ENCODE assay signal across 9 mouse cellular contexts in genomic region chr2:75937520-75938116, GRCm38 (mm10). TPM values are rescaled to one million over a fixed set of nuclear protein-coding genes. Genes with fewer than 3 reads are reported as not detected.
A peak's percentile ranks its signal among the peaks of the same experiment; 100 is the strongest.
DNase-seq lines count a peak whose midpoint lies in the region; ATAC-seq and TF ChIP-seq lines count a peak whose summit lies in the region.
"Not testable (repeated sequence)": the region's sequence is repeated elsewhere in the genome, so short reads cannot be mapped to it uniquely, and the experiment has no call there.
"Had no signal": no experiment of that assay in that cellular context is flagged by ENCODE, and none has a peak within 500 bp of the region (broad histone marks: within the 10 kb centered on the region; RNA-seq: fewer than 3 reads in every experiment).

No protein-coding gene starts in this region.

- TF ChIP-seq POLR2A in cerebellum, adult 2 months (IDR thresholded peaks at IDR 0.05; ENCODE audit: borderline replicate concordance, insufficient read depth, low read length): not testable (repeated sequence)

- 18% methylated on average over 16 of the region's 17 CpGs for WGBS in cerebellum, adult 2 months
- WGBS in forebrain, embryonic 10.5 days: 74% methylated on average over 16 of the region's 17 CpGs
- 69% methylated on average over 17 of the region's 17 CpGs for WGBS in heart, embryonic 13.5 days
- 71% methylated on average over 16 of the region's 17 CpGs for WGBS in intestine, embryonic 15.5 days
- WGBS in limb, embryonic 13.5 days: 65% methylated on average over 15 of the region's 17 CpGs
- 91% methylated on average over 5 of the region's 17 CpGs for WGBS in macrophage (ENCODE audit: missing documents)
- WGBS in neural tube, embryonic 14.5 days: 72% methylated on average over 15 of the region's 17 CpGs

- peak overlapping the region; percentile 23; the same call in 1 of the 2 replicates for H3K27ac ChIP-seq in cerebellum, adult 2 months (ENCODE audit: insufficient read depth, low read length)
- peak overlapping the region; percentile 94 for H3K27ac ChIP-seq in forebrain, embryonic 10.5 days
- not testable (repeated sequence) for H3K27ac ChIP-seq in heart, embryonic 13.5 days (replicated peaks); intestine, embryonic 15.5 days; macrophage; neural tube, embryonic 14.5 days (ENCODE audit: low read depth, low read length)
- peak overlapping the region; percentile 89; the same call in 1 of the 2 replicates for H3K27ac ChIP-seq in limb, embryonic 13.5 days

- not testable (repeated sequence) for H3K79me2 ChIP-seq in macrophage (ENCODE audit: inconsistent target)

- not testable (repeated sequence) for ATAC-seq in heart, embryonic 13.5 days (ENCODE audit: extremely low read depth, insufficient number of reproducible peaks, low FRiP score, low TSS enrichment); intestine, embryonic 15.5 days
- ATAC-seq in limb, embryonic 13.5 days (ENCODE audit: low FRiP score, low read depth): peak; percentile 45
- peak; percentile 48 for ATAC-seq in neural tube, embryonic 14.5 days (ENCODE audit: low read depth)

- H3K9ac ChIP-seq in heart, embryonic 13.5 days: peak overlapping the region; percentile 78
- peak overlapping the region; percentile 33 for H3K9ac ChIP-seq in intestine, embryonic 15.5 days
- peak overlapping the region; percentile 62 for H3K9ac ChIP-seq in limb, embryonic 13.5 days
- H3K9ac ChIP-seq in neural tube, embryonic 14.5 days (replicated peaks; ENCODE audit: low read depth, low read length): not testable (repeated sequence)

- H3K36me3 ChIP-seq in forebrain, embryonic 10.5 days (replicated peaks); heart, embryonic 13.5 days; intestine, embryonic 15.5 days; limb, embryonic 13.5 days; macrophage (ENCODE audit: inconsistent target); neural tube, embryonic 14.5 days (ENCODE audit: control insufficient read depth, insufficient read depth, low read length): not testable (repeated sequence)

- not testable (repeated sequence) for H3K4me1 ChIP-seq in cerebellum, adult 2 months (ENCODE audit: control insufficient read depth, insufficient read depth, low read length); forebrain, embryonic 10.5 days; intestine, embryonic 15.5 days (replicated peaks); neural tube, embryonic 14.5 days (ENCODE audit: control insufficient read depth, insufficient read depth, low read length)
- H3K4me1 ChIP-seq in heart, embryonic 13.5 days: peaks cover 32% of the 10 kb centered on the region
- peaks cover 38% of the 10 kb centered on the region for H3K4me1 ChIP-seq in limb, embryonic 13.5 days

- H3K9me3 ChIP-seq in forebrain, embryonic 10.5 days; heart, embryonic 13.5 days; intestine, embryonic 15.5 days; limb, embryonic 13.5 days; neural tube, embryonic 14.5 days (ENCODE audit: control insufficient read depth, low read length): not testable (repeated sequence)

- H3K4me3 ChIP-seq in cerebellum, adult 2 months (replicated peaks; ENCODE audit: insufficient read depth, low read depth, low read length): peak overlapping the region; percentile 48
- peak overlapping the region; percentile 67 for H3K4me3 ChIP-seq in forebrain, embryonic 10.5 days
- H3K4me3 ChIP-seq in heart, embryonic 13.5 days: peak overlapping the region; percentile 59
- peak overlapping the region; percentile 50 for H3K4me3 ChIP-seq in intestine, embryonic 15.5 days (replicated peaks)
- H3K4me3 ChIP-seq in limb, embryonic 13.5 days: peak overlapping the region; percentile 51
- H3K4me3 ChIP-seq in macrophage (ENCODE audit: inconsistent target): peak overlapping the region; percentile 47
- peak overlapping the region; percentile 47 for H3K4me3 ChIP-seq in neural tube, embryonic 14.5 days (ENCODE audit: low read depth, low read length)

- peak overlapping the region; percentile 78 for H3K4me2 ChIP-seq in heart, embryonic 13.5 days
- peak overlapping the region; percentile 59 for H3K4me2 ChIP-seq in intestine, embryonic 15.5 days (replicated peaks)
- peak overlapping the region; percentile 67 for H3K4me2 ChIP-seq in limb, embryonic 13.5 days (replicated peaks)
- peak overlapping the region; percentile 57 for H3K4me2 ChIP-seq in neural tube, embryonic 14.5 days (ENCODE audit: low read depth, low read length)

- not testable (repeated sequence) for H3K27me3 ChIP-seq in cerebellum, adult 2 months (ENCODE audit: control insufficient read depth, insufficient read depth, low read length); forebrain, embryonic 10.5 days (ENCODE audit: poor library complexity, severe bottlenecking); heart, embryonic 13.5 days (replicated peaks); intestine, embryonic 15.5 days (replicated peaks); limb, embryonic 13.5 days; neural tube, embryonic 14.5 days (ENCODE audit: control insufficient read depth, insufficient read depth, low read length)

- DNase-seq in CD4-positive helper T cell, adult 2 months (ENCODE audit: low read depth, low spot score): peak; percentile 24
- peak in 1 of 2 experiments; percentile 46 for DNase-seq in cerebellum, adult 2 months
- DNase-seq in forebrain, embryonic 10.5 days (ENCODE audit: extremely low spot score, low spot score): peak; percentile 13

- not testable (repeated sequence) for TF ChIP-seq CTCF in cerebellum, adult 2 months (IDR thresholded peaks at IDR 0.05; ENCODE audit: borderline replicate concordance, insufficient read depth, low read depth, low read length)

RNA-seq across cellular contexts. Expression of gene Ttc30b, which starts 0.8 kb away (rescaled TPM):
- 11.2 and 14.2 TPM in 2 replicates for polyA plus RNA-seq in cerebellum, adult 2 months (2012; rRNA removed)
- 5.1 and 5.6 TPM in 2 replicates for polyA plus RNA-seq in forebrain, embryonic 10.5 days (2016; fragmentation: Nextera tagmentation; extraction: Ambion mirVana)
- polyA plus RNA-seq in heart, embryonic 13.5 days (2015; fragmentation: Nextera tagmentation; extraction: Ambion mirVana): 8.6 and 10.6 TPM in 2 replicates
- polyA plus RNA-seq in intestine, embryonic 15.5 days (2015; fragmentation: Nextera tagmentation; extraction: Ambion mirVana): 6.8 and 8.5 TPM in 2 replicates
- polyA plus RNA-seq in limb, embryonic 13.5 days (2015; fragmentation: Nextera tagmentation; extraction: Ambion mirVana): 10.3 TPM in 2 replicates
- total RNA-seq in macrophage (2018; cell fraction: chromatin; rRNA removed): 1 to 10 TPM in 10 of 26 experiments, under 1 TPM in 12, not detected in 4; 0.30 to 5.2 (median 0.93) TPM
- total RNA-seq in macrophage (2018; cell fraction: cytosol; rRNA removed): 1 to 10 TPM; 1.1 to 7.0 (median 4.0) TPM
- total RNA-seq in macrophage (2018; cell fraction: nucleus; rRNA removed): 1 to 10 TPM in 20 of 26 experiments, under 1 TPM in 6; 0.74 to 5.9 (median 1.8) TPM
- polyA plus RNA-seq in macrophage (2018): 3.2 to 6.2 TPM (median 5.7 TPM) in 3 replicates
- 18.3 and 20.2 TPM in 2 replicates for polyA plus RNA-seq in neural tube, embryonic 14.5 days (2014; fragmentation: Nextera tagmentation; extraction: Ambion mirVana)

RNA-seq across cellular contexts. Expression of gene Ttc30a2, which starts 40.4 kb away (rescaled TPM):
- polyA plus RNA-seq in cerebellum, adult 2 months (2012; rRNA removed): 0.18 and 0.21 TPM in 2 replicates
- polyA plus RNA-seq in forebrain, embryonic 10.5 days (2016; fragmentation: Nextera tagmentation; extraction: Ambion mirVana): 0.28 and 0.53 TPM in 2 replicates
- polyA plus RNA-seq in heart, embryonic 13.5 days (2015; fragmentation: Nextera tagmentation; extraction: Ambion mirVana): 0.99 and 1.2 TPM in 2 replicates
- polyA plus RNA-seq in intestine, embryonic 15.5 days (2015; fragmentation: Nextera tagmentation; extraction: Ambion mirVana): 0.08 and 0.16 TPM in 2 replicates
- 0.37 and 0.42 TPM in 2 replicates for polyA plus RNA-seq in limb, embryonic 13.5 days (2015; fragmentation: Nextera tagmentation; extraction: Ambion mirVana)
- under 1 TPM in 1 of 26 experiments, not detected in 25; 0.36 TPM for total RNA-seq in macrophage (2018; cell fraction: chromatin; rRNA removed)
- total RNA-seq in macrophage (2018; cell fraction: cytosol; rRNA removed): under 1 TPM in 5 of 26 experiments, not detected in 21; 0.07 to 0.09 (median 0.09) TPM
- total RNA-seq in macrophage (2018; cell fraction: nucleus; rRNA removed): not detected
- not detected in 3 replicates for polyA plus RNA-seq in macrophage (2018)
- polyA plus RNA-seq in neural tube, embryonic 14.5 days (2014; fragmentation: Nextera tagmentation; extraction: Ambion mirVana): 1.2 and 1.8 TPM in 2 replicates
- total RNA-seq: granulocyte monocyte progenitor cell, adult 5-6 weeks had no signal

RNA-seq across cellular contexts. Expression of gene Ttc30a1, which starts 44.1 kb away (rescaled TPM):
- polyA plus RNA-seq in cerebellum, adult 2 months (2012; rRNA removed): 3.3 and 4.1 TPM in 2 replicates
- polyA plus RNA-seq in forebrain, embryonic 10.5 days (2016; fragmentation: Nextera tagmentation; extraction: Ambion mirVana): 10.5 and 12.4 TPM in 2 replicates
- polyA plus RNA-seq in heart, embryonic 13.5 days (2015; fragmentation: Nextera tagmentation; extraction: Ambion mirVana): 5.5 and 5.6 TPM in 2 replicates
- polyA plus RNA-seq in intestine, embryonic 15.5 days (2015; fragmentation: Nextera tagmentation; extraction: Ambion mirVana): 5.8 TPM in 2 replicates
- 8.4 and 9.3 TPM in 2 replicates for polyA plus RNA-seq in limb, embryonic 13.5 days (2015; fragmentation: Nextera tagmentation; extraction: Ambion mirVana)
- 1 to 10 TPM in 8 of 26 experiments, under 1 TPM in 10, not detected in 8; 0.20 to 2.9 (median 0.92) TPM for total RNA-seq in macrophage (2018; cell fraction: chromatin; rRNA removed)
- 1 to 10 TPM in 21 of 26 experiments, under 1 TPM in 5; 0.38 to 3.4 (median 2.3) TPM for total RNA-seq in macrophage (2018; cell fraction: cytosol; rRNA removed)
- 1 to 10 TPM in 13 of 26 experiments, under 1 TPM in 13; 0.21 to 5.1 (median 1.00) TPM for total RNA-seq in macrophage (2018; cell fraction: nucleus; rRNA removed)
- polyA plus RNA-seq in macrophage (2018): 2.4 to 2.9 TPM (median 2.5 TPM) in 3 replicates
- 7.7 and 7.9 TPM in 2 replicates for polyA plus RNA-seq in neural tube, embryonic 14.5 days (2014; fragmentation: Nextera tagmentation; extraction: Ambion mirVana)
